Mouse (Mus musculus) left cerebral cortex, postnatal 10 days (tissue): ENCODE results near the gene Fate1. TPM values are rescaled to one million over a fixed set of nuclear protein-coding genes. Genes with fewer than 3 reads are reported as not detected.

ENCODE experiments used
- DNase-seq, 2 experiments: peaks; one replicate each; pipeline ENCODE4 v3.0.0; 2021 to 2022; ENCODE audit warnings: low spot score in 2 of 2, mixed read lengths in 1 of 2; ENCODE audit errors: extremely low spot score in 1 of 2
- intact Hi-C: fragments of 180-260 bp; cut with DNase I; formaldehyde crosslinking; loops from one replicate; pipeline ENCODE4 v1.15.1; 2025
- total RNA-seq, 2 experiments: library from RNA; stranded (reverse); gene quantifications; 2 replicates each; pipeline ENCODE4 v1.2.3; 2021

The Fate1 gene
- total RNA-seq, 2 experiments from 2014 or later, result 0.71 TPM; not detected in 1

- DNase-seq, result peak in 1 of 2 experiments; percentile 27
- intact Hi-C loops, result no loop called here
Measured at GRCm38 (mm10) chrX:72022750-72023398, 50.1 kb downstream of the Fate1 start.

- intact Hi-C loops, result no loop called here
- no peak for DNase-seq
Measured at GRCm38 (mm10) chrX:72023542-72023941, 50.8 kb downstream of the Fate1 start.

Other genes starting within 250 kb of the Fate1 start
- gene Vma21, start 157.1 kb upstream of the Fate1 start, total RNA-seq, result 10 to 100 TPM; 36.2 to 36.4 TPM
- gene Gm1141, start 52.0 kb upstream of the Fate1 start, total RNA-seq, result under 1 TPM; 0.60 to 0.89 TPM
- 10 to 100 TPM; 31.6 to 35.4 TPM for gene Prrg3, start 10.4 kb upstream of the Fate1 start, total RNA-seq
- gene Cnga2, start 18.9 kb downstream of the Fate1 start, total RNA-seq, result under 1 TPM; 0.26 to 0.49 TPM
- gene Magea4, start 249.0 kb downstream of the Fate1 start, total RNA-seq, result not detected